Mouse (Mus musculus) forebrain, embryonic 14.5 days (tissue): ENCODE results near the gene Zfp579. TPM values are rescaled to one million over a fixed set of nuclear protein-coding genes. Genes with fewer than 3 reads are reported as not detected.

Source experiments
- ATAC-seq: fragments of 200-750 bp; cut with Nextera tagmentation; 2 replicates; pipeline ENCODE4 v1.8.0; 2017; ENCODE audit warnings: mild to moderate bottlenecking, moderate library complexity
- DNase-seq: peaks from one replicate; pipeline ENCODE4 v3.0.0-alpha.2; 2015; ENCODE audit warnings: low spot score
- H3K27ac ChIP-seq: fragments of 300-500 bp; sonication (generic); 2 replicates; pipeline ENCODE4 v1.5.1; 2014; ENCODE audit warnings: low read depth, mild to moderate bottlenecking, control low read depth, low read length, moderate library complexity
- H3K27me3 ChIP-seq: fragments of 300-500 bp; sonication (generic); replicated peaks from 2 replicates; pipeline ENCODE4 v1.6.1; 2014; ENCODE audit warnings: low read length, control low read depth, mixed read lengths; ENCODE audit not compliant: control insufficient read depth, insufficient read depth
- H3K36me3 ChIP-seq: fragments of 300-500 bp; sonication (generic); 2 replicates; pipeline ENCODE4 v1.6.1; 2014; ENCODE audit warnings: low read length, control low read depth; ENCODE audit not compliant: control insufficient read depth, insufficient read depth
- H3K4me1 ChIP-seq: fragments of 300-500 bp; sonication (generic); 2 replicates; pipeline ENCODE4 v1.6.1; 2014; ENCODE audit warnings: antibody characterized with exemption, low read length, control low read depth; ENCODE audit not compliant: control insufficient read depth, insufficient read depth
- H3K4me2 ChIP-seq: fragments of 300-500 bp; sonication (generic); 2 replicates; pipeline ENCODE4 v1.6.1; 2014; ENCODE audit warnings: mild to moderate bottlenecking, control low read depth, low read length
- H3K4me3 ChIP-seq: fragments of 300-500 bp; sonication (generic); 2 replicates; pipeline ENCODE4 v1.5.1; 2014; ENCODE audit warnings: low read depth, low read length, control low read depth
- H3K9ac ChIP-seq: fragments of 300-500 bp; sonication (generic); 2 replicates; pipeline ENCODE4 v1.6.1; 2014; ENCODE audit warnings: mild to moderate bottlenecking, low read length, control low read depth, moderate library complexity
- H3K9me3 ChIP-seq: fragments of 300-500 bp; sonication (generic); replicated peaks from 2 replicates; pipeline ENCODE4 v1.6.1; 2016; ENCODE audit warnings: low read length, control low read depth, mixed read lengths; ENCODE audit not compliant: control insufficient read depth
- WGBS: fragments of 180-500 bp; shearing (Covaris S2); extraction: QIAGEN DNeasy Blood & Tissue Kit; methylation state at CpG from one replicate; pipeline ENCODE4 v1.1.7; 2014; 5-methylcytosine and 5-hydroxymethylcytosine counted together
- polyA plus RNA-seq: library from polyadenylated mRNA; unstranded; fragments of >200 nt; fragmentation: Nextera tagmentation; extraction: Ambion mirVana; gene quantifications from 2 replicates; pipeline ENCODE4 v1.2.1, GENCODE M21; 2014

Gene Zfp579
- polyA plus RNA-seq, 1 experiment from 2014 or later, result 37.9 TPM

- ATAC-seq (no peak), DNase-seq (no peak)
- H3K4me3 ChIP-seq, result no peak overlapping the region
- no peaks in the 10 kb centered on the region for H3K4me1 ChIP-seq
- no peaks in the 10 kb centered on the region for H3K27me3 ChIP-seq
- no peak overlapping the region for H3K4me2 ChIP-seq
- H3K9ac ChIP-seq, result no peak overlapping the region
- no peaks in the 10 kb centered on the region for H3K36me3 ChIP-seq
- no peaks in the 10 kb centered on the region for H3K9me3 ChIP-seq
- H3K27ac ChIP-seq, result no peak overlapping the region
- 27% methylated on average over 10 of the region's 10 CpGs for WGBS
Observed at GRCm38 (mm10) chr7:4953815-4954445, 42.0 kb downstream of the Zfp579 start.

DNA sequence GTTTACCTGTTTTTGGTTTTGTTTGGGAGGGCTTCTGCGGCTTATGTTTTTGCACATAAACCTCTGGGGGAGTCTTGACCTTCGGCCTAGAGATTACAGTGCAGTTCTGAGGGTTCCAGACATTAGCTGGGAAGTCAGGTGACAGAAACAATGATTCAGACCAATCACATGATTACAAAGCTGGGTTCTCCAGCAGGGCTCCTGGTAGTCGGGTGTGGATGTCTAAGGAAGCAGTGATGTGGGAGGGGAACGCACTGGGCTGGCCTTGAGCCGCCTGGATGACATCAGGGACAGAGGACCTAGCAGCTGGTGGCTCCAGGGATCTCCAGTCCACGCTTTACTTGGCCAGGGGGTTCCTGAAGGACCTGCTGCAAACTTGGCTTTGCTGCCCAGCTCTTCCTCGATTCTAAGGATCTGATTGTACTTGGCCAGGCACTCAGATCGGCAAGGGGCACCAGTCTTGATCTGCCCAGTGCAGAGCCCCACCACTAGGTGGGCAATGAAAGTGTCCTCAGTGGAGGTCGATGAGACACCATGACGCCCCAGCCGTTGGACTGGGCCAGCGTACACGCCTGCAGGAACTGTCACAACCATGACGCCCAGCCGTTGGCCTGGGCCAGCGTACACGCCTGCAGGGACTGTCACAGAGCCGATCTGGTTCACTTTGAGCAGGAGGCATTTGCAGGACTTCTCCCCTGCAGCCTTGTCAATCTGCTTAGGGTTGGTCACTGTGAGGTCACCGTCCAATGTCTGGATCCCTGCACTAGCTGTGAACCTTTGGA lies 45.2 kb downstream of the Zfp579 start:
- H3K27me3 ChIP-seq, result no peaks in the 10 kb centered on the region
- no peak overlapping the region for H3K9ac ChIP-seq
- no peak overlapping the region for H3K4me2 ChIP-seq
- DNase-seq, result no peak
- H3K4me1 ChIP-seq, result no peaks in the 10 kb centered on the region
- 85% methylated on average over 19 of the region's 19 CpGs for WGBS
- H3K9me3 ChIP-seq, result no peaks in the 10 kb centered on the region
- no peaks in the 10 kb centered on the region for H3K36me3 ChIP-seq
- H3K4me3 ChIP-seq, result no peak overlapping the region
- no peak for ATAC-seq
- no peak overlapping the region for H3K27ac ChIP-seq

DNA sequence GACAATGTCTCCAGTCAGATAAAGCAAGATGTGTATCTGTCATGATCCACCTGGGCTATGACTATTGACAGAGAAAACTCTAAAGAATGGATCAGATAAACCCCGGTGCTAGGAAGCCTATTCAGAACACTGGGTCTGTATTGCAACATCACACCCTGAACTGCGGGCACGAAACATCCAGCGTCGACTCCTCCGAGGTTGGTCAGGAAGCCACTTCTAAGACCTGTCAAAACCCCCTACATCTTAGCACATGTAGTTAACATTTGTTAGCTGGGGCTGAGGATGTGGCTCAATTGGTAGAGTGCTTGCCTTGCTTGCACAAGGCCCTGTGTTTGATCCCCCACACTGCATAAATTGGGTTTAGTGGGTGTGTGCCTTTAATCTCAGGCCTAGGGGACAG lies 47.6 kb downstream of the Zfp579 start:
- no peaks in the 10 kb centered on the region for H3K4me1 ChIP-seq
- H3K9me3 ChIP-seq, result no peaks in the 10 kb centered on the region
- no peaks in the 10 kb centered on the region for H3K27me3 ChIP-seq
- H3K27ac ChIP-seq, result no peak overlapping the region
- no peak for DNase-seq
- H3K4me3 ChIP-seq, result no peak overlapping the region
- WGBS, result 88% methylated on average over 6 of the region's 6 CpGs
- no peaks in the 10 kb centered on the region for H3K36me3 ChIP-seq
- no peak overlapping the region for H3K4me2 ChIP-seq
- no peak for ATAC-seq
- no peak overlapping the region for H3K9ac ChIP-seq

DNA sequence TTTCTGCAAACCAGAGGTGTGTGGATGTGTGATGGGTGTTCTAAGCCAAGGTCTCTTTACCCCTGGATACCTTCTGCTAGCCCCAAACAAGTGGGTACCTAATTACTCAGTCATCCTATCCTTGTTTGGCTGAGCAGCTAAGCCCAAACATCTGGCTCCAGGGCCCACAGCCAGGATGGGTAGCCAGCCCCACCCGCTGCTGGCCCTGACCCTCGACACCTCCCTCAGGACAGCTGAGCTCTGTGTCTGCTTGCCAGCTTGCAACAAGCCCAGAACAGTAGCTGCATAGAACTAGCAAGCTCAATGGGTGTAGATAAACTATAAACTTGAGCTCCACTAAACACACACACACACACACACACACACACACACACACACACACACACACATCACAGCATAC lies 48.1 kb downstream of the Zfp579 start:
- Histone ChIP-seq H3K36me3 (no peaks in the 10 kb centered on the region), H3K9me3 (no peaks in the 10 kb centered on the region), H3K27ac (no peak overlapping the region), H3K4me2 (no peak overlapping the region), H3K4me1 (no peaks in the 10 kb centered on the region), H3K4me3 (no peak overlapping the region), H3K9ac (no peak overlapping the region), H3K27me3 (no peaks in the 10 kb centered on the region)
- DNase-seq (no peak), ATAC-seq (no peak)
- 67% methylated on average over 2 of the region's 2 CpGs for WGBS

- Histone ChIP-seq H3K9ac (no peak overlapping the region), H3K36me3 (no peaks in the 10 kb centered on the region), H3K27ac (no peak overlapping the region), H3K4me1 (no peaks in the 10 kb centered on the region), H3K4me3 (peak overlapping the region; percentile 8; the same call in 1 of the 2 replicates), H3K4me2 (peak overlapping the region; percentile 28), H3K27me3 (no peaks in the 10 kb centered on the region), H3K9me3 (no peaks in the 10 kb centered on the region)
- ATAC-seq (peak; percentile 69), DNase-seq (peak; percentile 89)
- WGBS, result 22% methylated on average over 15 of the region's 15 CpGs
Observed at GRCm38 (mm10) chr7:4943223-4943815, 52.6 kb downstream of the Zfp579 start.

DNA sequence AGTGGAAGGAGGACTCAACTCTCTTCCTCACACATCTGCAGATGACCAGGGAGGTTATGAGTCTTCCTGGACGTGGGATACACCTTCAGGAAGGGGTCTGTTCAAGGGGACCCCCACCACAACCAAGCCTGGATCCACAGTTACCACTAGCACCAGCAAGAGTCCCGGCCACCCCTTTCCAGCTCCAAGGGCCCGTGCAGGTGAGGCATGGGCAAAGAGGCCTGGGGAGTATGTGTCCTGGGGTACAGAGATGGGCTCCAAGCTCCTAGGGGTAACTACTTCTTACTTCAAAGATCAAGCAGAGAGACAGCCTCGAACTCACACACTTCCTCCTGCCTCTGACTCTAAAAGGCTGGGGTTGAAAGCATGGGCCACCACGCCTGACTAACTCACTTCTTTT lies 53.3 kb downstream of the Zfp579 start:
- H3K27me3 ChIP-seq, result no peaks in the 10 kb centered on the region
- DNase-seq (no peak), ATAC-seq (no peak)
- H3K4me2 ChIP-seq, result no peak overlapping the region
- H3K9me3 ChIP-seq, result no peaks in the 10 kb centered on the region
- no peak overlapping the region for H3K9ac ChIP-seq
- 62% methylated on average over 5 of the region's 5 CpGs for WGBS
- no peaks in the 10 kb centered on the region for H3K4me1 ChIP-seq
- H3K36me3 ChIP-seq, result no peaks in the 10 kb centered on the region
- no peak overlapping the region for H3K4me3 ChIP-seq
- H3K27ac ChIP-seq, result no peak overlapping the region

GRCm38 (mm10) chr7:4940068-4940479 lies 55.9 kb downstream of the Zfp579 start:
- Histone ChIP-seq H3K36me3 (no peaks in the 10 kb centered on the region), H3K27ac (no peak overlapping the region), H3K9ac (no peak overlapping the region), H3K27me3 (no peaks in the 10 kb centered on the region), H3K9me3 (no peaks in the 10 kb centered on the region), H3K4me1 (no peaks in the 10 kb centered on the region), H3K4me3 (no peak overlapping the region), H3K4me2 (no peak overlapping the region)
- DNase-seq (peak; percentile 85), ATAC-seq (peak; percentile 65)
- WGBS, result 15% methylated on average over 9 of the region's 9 CpGs

GRCm38 (mm10) chr7:4938456-4938855 lies 57.5 kb downstream of the Zfp579 start:
- WGBS, result 26% methylated on average over 2 of the region's 2 CpGs
- H3K9me3 ChIP-seq, result peaks cover 3% of the 10 kb centered on the region; the same call in 1 of the 2 replicates
- no peaks in the 10 kb centered on the region for H3K36me3 ChIP-seq
- H3K4me1 ChIP-seq, result no peaks in the 10 kb centered on the region
- DNase-seq (peak; percentile 63), ATAC-seq (0 out of 2 replicates have a peak, but pooled peaks have one; percentile 49)
- H3K9ac ChIP-seq, result no peak overlapping the region
- H3K27me3 ChIP-seq, result no peaks in the 10 kb centered on the region
- no peak overlapping the region for H3K4me3 ChIP-seq
- no peak overlapping the region for H3K27ac ChIP-seq
- H3K4me2 ChIP-seq, result no peak overlapping the region

DNA sequence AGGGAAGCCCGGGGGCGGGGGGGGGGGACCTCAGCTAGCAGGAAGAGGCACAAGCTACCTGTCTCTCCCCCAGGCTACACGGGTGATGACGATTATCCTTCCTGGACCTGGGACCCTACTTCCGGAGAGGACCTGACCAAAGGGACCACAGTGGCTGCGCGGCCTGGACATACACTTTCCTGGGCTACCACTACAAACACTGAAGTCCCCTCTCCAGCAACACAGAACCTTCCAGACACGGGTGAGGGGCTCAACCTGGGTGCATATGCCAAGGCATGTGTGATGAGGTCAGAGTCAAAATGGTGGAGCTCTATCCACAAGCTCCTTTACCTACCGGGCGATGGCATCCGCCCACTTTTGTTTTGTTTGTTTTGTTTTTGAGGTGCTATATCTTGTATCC lies 58.6 kb downstream of the Zfp579 start:
- no peak for DNase-seq
- no peak for ATAC-seq
- Histone ChIP-seq H3K27me3 (no peaks in the 10 kb centered on the region), H3K9me3 (peaks cover 3% of the 10 kb centered on the region; the same call in 1 of the 2 replicates), H3K36me3 (no peaks in the 10 kb centered on the region), H3K4me1 (no peaks in the 10 kb centered on the region), H3K9ac (no peak overlapping the region), H3K4me2 (no peak overlapping the region), H3K4me3 (no peak overlapping the region), H3K27ac (no peak overlapping the region)
- WGBS, result 88% methylated on average over 10 of the region's 11 CpGs
